Mouse (Mus musculus) liver, embryonic 16.5 days (tissue): ENCODE data around the gene Fnip1. TPM values are rescaled to one million over a fixed set of nuclear protein-coding genes. Genes with fewer than 3 reads are reported as not detected.
"Not testable (repeated sequence)": the region's sequence is repeated elsewhere in the genome, so short reads cannot be mapped to it uniquely, and the experiment has no call there.

Source experiments
- ATAC-seq: fragments of 200-750 bp; cut with Nextera tagmentation; 2 replicates; pipeline ENCODE4 v1.8.0; 2017; ENCODE audit warnings: low read depth, mild to moderate bottlenecking, moderate number of reproducible peaks, moderate library complexity
- H3K27ac ChIP-seq: fragments of 300-500 bp; sonication (generic); 2 replicates; pipeline ENCODE4 v1.5.1; 2014; ENCODE audit warnings: mild to moderate bottlenecking, low read length
- H3K27me3 ChIP-seq: fragments of 300-500 bp; sonication (generic); 2 replicates; pipeline ENCODE4 v1.6.1; 2014; ENCODE audit warnings: low read depth, low read length, mixed read lengths; ENCODE audit not compliant: control insufficient read depth, insufficient read depth
- H3K36me3 ChIP-seq: fragments of 300-500 bp; sonication (generic); 2 replicates; pipeline ENCODE4 v1.6.1; 2014; ENCODE audit warnings: mild to moderate bottlenecking; ENCODE audit not compliant: control insufficient read depth, insufficient read depth
- H3K4me1 ChIP-seq: fragments of 300-500 bp; sonication (generic); 2 replicates; pipeline ENCODE4 v1.6.1; 2014; ENCODE audit warnings: low read depth, low read length, mixed read lengths; ENCODE audit not compliant: control insufficient read depth
- H3K4me2 ChIP-seq: fragments of 300-500 bp; sonication (generic); 2 replicates; pipeline ENCODE4 v1.6.1; 2014; ENCODE audit warnings: low read depth, low read length, mixed read lengths
- H3K4me3 ChIP-seq: fragments of 300-500 bp; sonication (generic); 2 replicates; pipeline ENCODE4 v1.5.1; 2014; ENCODE audit warnings: low read depth, mild to moderate bottlenecking, low read length
- H3K9ac ChIP-seq: fragments of 300-500 bp; sonication (generic); 2 replicates; pipeline ENCODE4 v1.6.1; 2014; ENCODE audit warnings: low read depth, low read length
- H3K9me3 ChIP-seq: fragments of 300-500 bp; sonication (generic); replicated peaks from 2 replicates; pipeline ENCODE4 v1.6.1; 2016; ENCODE audit warnings: low read length; ENCODE audit not compliant: control insufficient read depth
- WGBS: fragments of 180-500 bp; shearing (Covaris S2); extraction: QIAGEN DNeasy Blood & Tissue Kit; methylation state at CpG from one replicate; pipeline ENCODE4 v1.1.7; 2014; ENCODE audit not compliant: insufficient replicate concordance; 5-methylcytosine and 5-hydroxymethylcytosine counted together
- polyA plus RNA-seq: library from polyadenylated mRNA; unstranded; fragments of >200 nt; fragmentation: Nextera tagmentation; extraction: Ambion mirVana; gene quantifications from 2 replicates; pipeline ENCODE4 v1.2.1, GENCODE M21; 2015

The Fnip1 gene
- 5.3 and 5.6 TPM in 2 replicates for polyA plus RNA-seq

DNA sequence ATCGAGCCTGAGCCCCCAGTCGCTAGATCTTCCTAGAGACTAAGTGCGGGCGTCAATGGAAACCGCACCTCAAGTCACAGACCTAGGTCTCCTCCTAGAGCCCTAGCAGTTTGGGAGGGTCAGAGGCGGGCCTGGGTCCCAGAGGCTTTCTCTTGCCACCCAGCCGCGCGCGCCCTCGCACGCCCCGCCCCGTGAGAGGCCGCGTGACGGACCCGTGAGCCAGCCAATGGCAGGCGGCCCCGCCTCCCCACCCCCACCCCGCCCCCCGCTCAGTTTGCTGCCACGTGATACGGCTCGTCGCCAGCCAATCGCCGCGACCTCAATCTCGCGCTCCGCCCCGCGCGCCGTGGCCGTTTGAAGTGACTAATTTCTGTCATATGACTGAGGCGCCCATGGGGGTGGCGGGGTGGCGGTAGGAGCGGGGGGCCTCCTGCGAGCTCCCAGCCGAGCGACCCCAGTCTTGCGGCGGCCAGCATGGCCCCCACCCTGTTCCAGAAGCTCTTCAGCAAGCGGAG lies at the start of gene Fnip1:
Gene Fnip1, plus strand, starts transcription at position 377 of the 515 bp plus-strand sequence.
- Histone ChIP-seq H3K27ac (peak within 1 kb of the TSS; percentile 87), H3K9ac (peak within 1 kb of the TSS; percentile 94), H3K4me1 (peaks cover 8% of the 10 kb centered on the region), H3K36me3 (no peaks in the 10 kb centered on the region), H3K4me2 (peak within 1 kb of the TSS; percentile 75), H3K4me3 (peak within 1 kb of the TSS; percentile 82), H3K9me3 (no peaks in the 10 kb centered on the region), H3K27me3 (no peaks in the 10 kb centered on the region)
- WGBS: under 1% methylated on average over 45 of the region's 47 CpGs
- peak; percentile 96 for ATAC-seq

DNA sequence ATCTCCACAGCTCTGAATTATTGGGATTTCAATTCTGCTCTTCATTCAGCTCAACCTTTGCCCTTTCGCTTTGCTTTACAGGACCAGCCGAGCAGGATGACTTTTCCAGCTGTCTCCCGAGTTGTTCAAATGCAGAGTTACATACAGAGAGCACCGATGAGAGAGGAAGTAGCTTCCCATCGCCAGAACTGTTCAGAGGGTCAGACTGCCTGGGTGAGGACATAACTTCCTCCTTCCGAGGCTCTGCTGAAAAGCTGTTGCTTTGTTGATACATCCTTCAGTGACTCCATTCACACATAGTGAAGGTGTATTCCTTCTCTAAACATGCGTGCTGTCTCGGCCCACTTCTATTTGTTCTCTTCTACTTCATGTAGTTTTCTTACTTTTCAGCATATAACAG lies 47.6 kb upstream of the Fnip1 start:
- Histone ChIP-seq H3K36me3 (no peaks in the 10 kb centered on the region), H3K27ac (no peak overlapping the region), H3K4me3 (no peak overlapping the region), H3K27me3 (no peaks in the 10 kb centered on the region), H3K4me2 (no peak overlapping the region), H3K9me3 (no peaks in the 10 kb centered on the region), H3K4me1 (no peaks in the 10 kb centered on the region), H3K9ac (no peak overlapping the region)
- WGBS: 27% methylated on average over 8 of the region's 8 CpGs
- no peak for ATAC-seq

DNA sequence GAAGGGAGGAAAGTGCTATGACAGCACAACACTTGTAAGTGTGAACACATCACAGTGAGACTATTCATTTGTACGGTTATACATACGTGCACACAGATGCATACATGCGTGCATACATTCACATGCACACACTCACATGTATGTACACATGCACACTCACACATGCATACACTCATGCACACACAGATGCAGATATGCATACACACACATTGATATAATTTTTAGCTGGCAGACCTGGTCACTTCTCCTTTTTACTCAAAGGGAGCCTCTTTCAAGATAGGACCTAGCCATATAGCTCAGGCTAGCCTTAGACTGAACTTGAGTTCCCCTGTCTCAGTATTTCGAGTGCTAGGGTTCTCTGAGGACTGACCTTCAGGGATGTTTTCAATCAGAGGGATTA lies 46.7 kb upstream of the Fnip1 start:
- H3K36me3 ChIP-seq: no peaks in the 10 kb centered on the region
- H3K4me2 ChIP-seq: no peak overlapping the region
- no peaks in the 10 kb centered on the region for H3K9me3 ChIP-seq
- H3K27ac ChIP-seq: no peak overlapping the region
- no peaks in the 10 kb centered on the region for H3K27me3 ChIP-seq
- H3K4me1 ChIP-seq: no peaks in the 10 kb centered on the region
- H3K9ac ChIP-seq: no peak overlapping the region
- H3K4me3 ChIP-seq: no peak overlapping the region
- ATAC-seq: no peak
- WGBS: 69% methylated on average over 4 of the region's 4 CpGs

DNA sequence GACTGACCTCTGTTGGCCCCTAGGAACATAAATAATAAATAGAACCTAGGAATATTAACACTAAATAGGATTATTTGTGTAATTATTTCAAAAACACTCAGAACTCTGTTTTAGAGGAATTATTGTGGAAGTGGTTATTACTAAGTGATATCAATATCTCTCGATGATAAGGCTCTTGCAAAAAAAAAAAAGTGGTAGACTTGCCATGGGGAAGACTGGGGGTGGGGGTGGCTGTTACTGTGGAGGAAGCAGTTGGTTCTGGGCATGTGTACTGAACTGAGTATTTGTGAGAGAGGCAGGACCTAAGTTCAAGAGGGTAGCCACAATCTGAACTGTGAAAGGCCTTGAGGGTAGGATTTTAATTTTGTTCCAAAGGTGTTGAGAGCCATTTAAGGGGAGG lies 41.3 kb upstream of the Fnip1 start:
- H3K27me3 ChIP-seq: no peaks in the 10 kb centered on the region
- H3K9ac ChIP-seq: no peak overlapping the region
- H3K4me1 ChIP-seq: no peaks in the 10 kb centered on the region
- no peak for ATAC-seq
- no peaks in the 10 kb centered on the region for H3K9me3 ChIP-seq
- H3K36me3 ChIP-seq: no peaks in the 10 kb centered on the region
- no peak overlapping the region for H3K4me2 ChIP-seq
- H3K27ac ChIP-seq: no peak overlapping the region
- WGBS: 27% methylated on average over 1 of the region's 1 CpGs
- no peak overlapping the region for H3K4me3 ChIP-seq

DNA sequence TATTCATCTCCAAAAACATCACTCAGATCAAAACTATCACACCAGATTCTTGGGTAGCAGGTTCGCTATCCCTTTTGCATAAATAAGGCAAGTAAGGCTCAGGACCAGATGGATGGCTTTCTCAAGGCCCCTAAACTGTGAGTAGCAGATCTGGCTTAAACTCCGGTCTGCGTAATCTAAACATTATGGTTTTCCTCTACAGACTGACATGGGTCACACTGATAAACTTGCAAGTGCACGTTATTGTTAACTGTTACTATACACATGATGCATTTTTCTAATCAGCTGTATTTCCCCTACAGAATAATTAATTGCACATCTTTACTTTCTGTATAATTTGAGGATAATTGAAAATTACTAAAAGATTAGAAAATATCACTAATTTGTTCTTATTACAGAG lies 39.9 kb upstream of the Fnip1 start:
- no peak for ATAC-seq
- WGBS: 29% methylated on average over 4 of the region's 4 CpGs
- no peak overlapping the region for H3K27ac ChIP-seq

DNA sequence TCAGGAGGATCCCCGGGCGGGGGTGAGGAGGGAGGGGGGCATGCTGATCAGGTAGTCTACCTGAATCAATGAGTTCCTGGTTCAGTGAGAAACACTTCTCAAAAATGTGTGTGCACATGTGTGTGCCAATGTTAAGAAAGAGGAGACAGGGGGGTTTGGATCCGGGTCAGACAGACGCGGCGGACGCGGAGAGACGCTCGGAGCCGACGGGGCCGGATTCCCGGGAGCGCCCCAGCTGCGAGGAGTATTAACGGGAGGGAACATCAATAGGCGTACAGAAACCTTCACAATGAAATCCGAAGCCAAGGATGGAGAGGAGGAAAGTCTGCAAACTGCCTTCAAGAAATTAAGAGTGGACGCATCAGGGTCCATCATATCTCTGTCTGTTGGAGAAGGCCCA lies 37.2 kb upstream of the Fnip1 start:
- WGBS: 84% methylated on average over 20 of the region's 20 CpGs
- not testable (repeated sequence) for H3K4me2 ChIP-seq, H3K36me3 ChIP-seq, H3K4me3 ChIP-seq, H3K27ac ChIP-seq, H3K9ac ChIP-seq, ATAC-seq, H3K9me3 ChIP-seq, H3K4me1 ChIP-seq, H3K27me3 ChIP-seq

More for the DNA sequence above, 39.9 kb upstream of the Fnip1 start:
- Histone ChIP-seq H3K9me3 (no peaks in the 10 kb centered on the region), H3K9ac (no peak overlapping the region), H3K4me3 (no peak overlapping the region), H3K4me1 (no peaks in the 10 kb centered on the region), H3K36me3 (no peaks in the 10 kb centered on the region), H3K4me2 (no peak overlapping the region), H3K27me3 (no peaks in the 10 kb centered on the region)

DNA sequence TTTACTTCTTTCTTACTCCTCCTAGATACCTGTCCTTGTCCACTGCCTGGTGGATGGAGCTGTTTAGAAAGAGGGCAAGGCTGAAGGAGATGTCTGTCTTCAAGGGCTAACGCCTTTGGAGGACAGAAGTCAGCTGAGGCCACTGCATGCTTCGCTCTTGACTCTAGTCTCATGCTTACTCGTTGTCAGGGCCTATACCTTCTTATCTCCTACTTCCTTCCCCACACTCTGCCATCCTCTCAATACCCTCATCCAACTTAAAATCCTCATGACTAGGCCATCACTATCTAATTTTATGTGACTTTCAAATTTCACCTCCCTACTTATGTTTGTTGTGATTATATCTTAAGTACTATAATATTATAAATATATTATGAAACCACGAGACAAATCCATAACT lies 33.1 kb upstream of the Fnip1 start:
- WGBS: 54% methylated on average over 4 of the region's 4 CpGs
- ATAC-seq: no peak
- H3K9ac ChIP-seq: no peak overlapping the region
- no peak overlapping the region for H3K4me2 ChIP-seq
- H3K4me1 ChIP-seq: no peaks in the 10 kb centered on the region
- no peaks in the 10 kb centered on the region for H3K36me3 ChIP-seq
- H3K27me3 ChIP-seq: no peaks in the 10 kb centered on the region
- no peak overlapping the region for H3K27ac ChIP-seq
- no peak overlapping the region for H3K4me3 ChIP-seq
- H3K9me3 ChIP-seq: no peaks in the 10 kb centered on the region

DNA sequence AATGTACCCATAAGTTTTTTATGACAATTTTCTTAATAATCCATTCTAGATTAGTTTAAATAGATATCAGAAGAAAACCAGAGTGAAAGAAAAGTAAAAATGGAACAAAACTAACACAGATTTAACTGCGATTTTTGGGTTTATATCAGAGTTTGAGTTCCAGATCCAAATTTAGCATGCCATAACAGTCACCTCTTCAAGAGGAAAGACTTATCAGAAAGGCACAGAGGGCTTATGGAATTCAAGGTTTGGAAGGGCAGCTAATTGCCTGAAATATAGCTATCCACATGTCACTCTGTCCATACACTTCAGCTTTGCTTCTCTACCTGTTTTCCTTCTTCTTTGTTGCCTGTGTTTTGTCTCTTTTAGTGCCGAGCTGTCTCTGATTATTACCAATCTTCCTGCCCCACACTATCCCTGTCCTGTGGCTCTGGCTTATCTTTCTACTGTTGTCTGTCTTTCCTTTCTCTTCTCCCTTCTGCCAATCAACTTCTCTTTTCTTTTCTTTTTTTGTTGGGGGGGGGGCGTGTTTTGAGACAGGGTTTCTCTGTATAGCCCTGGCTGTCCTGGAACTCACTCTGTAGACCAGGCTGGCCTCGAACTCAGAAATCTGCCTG lies 31.0 kb upstream of the Fnip1 start:
- Histone ChIP-seq H3K27me3 (no peaks in the 10 kb centered on the region), H3K4me1 (no peaks in the 10 kb centered on the region), H3K4me2 (no peak overlapping the region), H3K9me3 (no peaks in the 10 kb centered on the region), H3K36me3 (no peaks in the 10 kb centered on the region), H3K27ac (no peak overlapping the region), H3K4me3 (no peak overlapping the region), H3K9ac (no peak overlapping the region)
- ATAC-seq: no peak
- 37% methylated on average over 4 of the region's 4 CpGs for WGBS

DNA sequence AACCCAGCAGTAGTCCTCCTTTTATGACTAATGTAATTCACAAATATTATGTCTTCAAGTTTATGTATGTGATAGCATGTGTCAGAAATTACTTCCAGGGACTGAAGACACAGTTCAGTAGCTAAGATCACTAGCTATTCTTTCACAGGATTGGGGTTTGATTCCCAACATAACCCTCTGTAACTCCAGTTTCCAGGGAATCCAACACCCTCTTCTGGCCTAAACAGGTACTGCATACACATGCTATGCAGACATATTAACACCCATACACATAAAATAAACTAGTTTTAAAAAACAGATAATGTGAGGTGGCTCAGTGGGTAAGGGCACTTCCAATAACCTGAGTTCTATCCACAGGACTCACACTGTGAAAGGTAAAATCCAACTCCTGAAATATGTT lies 27.4 kb upstream of the Fnip1 start:
- Histone ChIP-seq H3K4me2 (no peak overlapping the region), H3K9ac (no peak overlapping the region), H3K27ac (no peak overlapping the region), H3K27me3 (no peaks in the 10 kb centered on the region), H3K9me3 (no peaks in the 10 kb centered on the region), H3K4me3 (no peak overlapping the region), H3K36me3 (no peaks in the 10 kb centered on the region), H3K4me1 (no peaks in the 10 kb centered on the region)
- ATAC-seq: no peak
